Mouse (Mus musculus) frontal cortex, postnatal 10 days (tissue): ENCODE data around the gene Rps19bp1.
A peak's percentile ranks its signal among the peaks of the same experiment; 100 is the strongest.

ENCODE experiments used
- DNase-seq, 2 experiments: peaks; one replicate each; pipeline ENCODE4 v3.0.0; 2022; ENCODE audit warnings: low spot score in 2 of 2, mixed read lengths in 1 of 2

Gene Rps19bp1

GRCm38 (mm10) chr15:80256656-80257601 is 7.2 kb downstream of the Rps19bp1 start:
- no peak for DNase-seq

- DNase-seq: no peak
These were observed 7.9 kb downstream of the Rps19bp1 start for GRCm38 (mm10) chr15:80256242-80256641.

- DNase-seq: peak in 1 of 2 experiments; percentile 69
These were observed 8.4 kb downstream of the Rps19bp1 start for GRCm38 (mm10) chr15:80255646-80256121.

- DNase-seq: peak; percentile 98
These were observed 9.1 kb downstream of the Rps19bp1 start, which contains the start of gene Atf4 for GRCm38 (mm10) chr15:80254847-80255645. Gene Atf4, plus strand, starts transcription at chr15:80255184.

GRCm38 (mm10) chr15:80254207-80254606 is 9.9 kb downstream of the Rps19bp1 start:
- no peak for DNase-seq

GRCm38 (mm10) chr15:80253530-80253929 is 10.6 kb downstream of the Rps19bp1 start:
- no peak for DNase-seq

- no peak for DNase-seq
These were observed 13.5 kb downstream of the Rps19bp1 start for GRCm38 (mm10) chr15:80250586-80250985.

- no peak for DNase-seq
These were observed 14.4 kb downstream of the Rps19bp1 start for GRCm38 (mm10) chr15:80249672-80250071.

- DNase-seq: no peak
These were observed 15.5 kb downstream of the Rps19bp1 start for GRCm38 (mm10) chr15:80248596-80248995.

- DNase-seq: no peak
These were observed 16.0 kb downstream of the Rps19bp1 start for GRCm38 (mm10) chr15:80248135-80248534.

- no peak for DNase-seq
These were observed 28.6 kb downstream of the Rps19bp1 start, which contains the start of gene AC140267.1 for GRCm38 (mm10) chr15:80235535-80235934. Gene AC140267.1, plus strand, starts transcription at chr15:80235835.

GRCm38 (mm10) chr15:80233733-80234509 is 30.2 kb downstream of the Rps19bp1 start, which contains the start of gene Mief1:
Gene Mief1, plus strand, starts transcription at chr15:80234018.
- peak; percentile 94 for DNase-seq

- no peak for DNase-seq
These were observed 31.1 kb downstream of the Rps19bp1 start for GRCm38 (mm10) chr15:80233053-80233452.

GRCm38 (mm10) chr15:80232331-80232730 is 31.8 kb downstream of the Rps19bp1 start:
- no peak for DNase-seq

- no peak for DNase-seq
These were observed 35.9 kb downstream of the Rps19bp1 start for GRCm38 (mm10) chr15:80228071-80228800.

- DNase-seq: no peak
These were observed 38.3 kb downstream of the Rps19bp1 start for GRCm38 (mm10) chr15:80225796-80226195.

GRCm38 (mm10) chr15:80225208-80225607 is 38.9 kb downstream of the Rps19bp1 start:
- peak in 1 of 2 experiments; percentile 60 for DNase-seq

- DNase-seq: no peak
These were observed 40.4 kb downstream of the Rps19bp1 start for GRCm38 (mm10) chr15:80223751-80224150.

- DNase-seq: no peak
These were observed 43.1 kb downstream of the Rps19bp1 start for GRCm38 (mm10) chr15:80221031-80221430.
